Mouse (Mus musculus) retina, embryonic 14.5 days (tissue): Measurements from ENCODE around the gene Alad.

Experiments used
- DNase-seq: peaks from one replicate; pipeline ENCODE4 v3.0.0-alpha.2; 2015; ENCODE audit warnings: low spot score

The Alad gene

GRCm38 (mm10) chr4:62517538-62518415 lies 1.9 kb downstream of the Alad start:
- DNase-seq, result no peak

GRCm38 (mm10) chr4:62517046-62517445 lies 2.7 kb downstream of the Alad start:
- DNase-seq, result no peak

GRCm38 (mm10) chr4:62516579-62516978 lies 3.1 kb downstream of the Alad start:
- no peak for DNase-seq

GRCm38 (mm10) chr4:62516079-62516478 lies 3.6 kb downstream of the Alad start:
- no peak for DNase-seq

- no peak for DNase-seq
Measured at GRCm38 (mm10) chr4:62515490-62515889, 4.2 kb downstream of the Alad start.

- no peak for DNase-seq
Measured at GRCm38 (mm10) chr4:62514995-62515394, 4.7 kb downstream of the Alad start.

GRCm38 (mm10) chr4:62513998-62514506 lies 5.7 kb downstream of the Alad start:
- DNase-seq, result no peak

- no peak for DNase-seq
Measured at GRCm38 (mm10) chr4:62509946-62510345, 9.8 kb downstream of the Alad start.

GRCm38 (mm10) chr4:62508839-62509238 lies 10.9 kb downstream of the Alad start:
- no peak for DNase-seq

GRCm38 (mm10) chr4:62506798-62507197 lies 12.9 kb downstream of the Alad start:
- DNase-seq, result peak; percentile 64

GRCm38 (mm10) chr4:62505991-62506390 lies 13.7 kb downstream of the Alad start:
- no peak for DNase-seq

- DNase-seq, result peak; percentile 57
Measured at GRCm38 (mm10) chr4:62503374-62503970, 16.2 kb downstream of the Alad start, which contains the start of gene Hdhd3. TSS of gene Hdhd3 (minus strand) at chr4:62503467.

- DNase-seq, result no peak
Measured at GRCm38 (mm10) chr4:62502969-62503368, 16.7 kb downstream of the Alad start.

GRCm38 (mm10) chr4:62501964-62502732 lies 17.6 kb downstream of the Alad start:
- DNase-seq, result peak; percentile 100

GRCm38 (mm10) chr4:62501534-62501933 lies 18.2 kb downstream of the Alad start:
- DNase-seq, result no peak

- DNase-seq, result no peak
Measured at GRCm38 (mm10) chr4:62500799-62501198, 18.9 kb downstream of the Alad start.

GRCm38 (mm10) chr4:62496815-62497214 lies 22.9 kb downstream of the Alad start:
- DNase-seq, result no peak

GRCm38 (mm10) chr4:62495946-62496345 lies 23.8 kb downstream of the Alad start:
- no peak for DNase-seq

- no peak for DNase-seq
Measured at GRCm38 (mm10) chr4:62494230-62494629, 25.5 kb downstream of the Alad start.

- no peak for DNase-seq
Measured at GRCm38 (mm10) chr4:62492682-62493081, 27.0 kb downstream of the Alad start.

- no peak for DNase-seq
Measured at GRCm38 (mm10) chr4:62487914-62488313, 31.8 kb downstream of the Alad start.

- DNase-seq, result no peak
Measured at GRCm38 (mm10) chr4:62487172-62487571, 32.5 kb downstream of the Alad start.
